Mouse (Mus musculus): ENCODE measurements around the gene Slco4a1.

Slco4a1 gene

DNA sequence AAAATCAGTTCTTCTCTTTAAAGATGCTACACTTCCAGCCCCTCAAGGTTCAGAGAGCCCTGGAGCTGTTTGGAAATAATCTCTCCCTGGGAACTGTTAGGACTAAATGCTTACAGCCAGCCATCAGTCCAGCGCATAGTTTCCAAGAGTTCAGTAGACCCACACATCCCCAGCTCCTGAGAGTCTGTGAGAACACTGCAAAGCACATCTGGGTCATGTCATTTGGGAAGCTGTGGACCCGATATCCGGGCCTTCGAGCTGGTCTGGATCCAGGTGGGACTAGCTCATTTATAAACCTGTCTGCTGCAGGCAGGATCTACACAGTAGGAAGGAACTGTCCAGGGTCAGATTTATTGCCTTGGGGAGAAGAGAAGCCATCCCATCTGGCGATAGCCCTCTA is 54.8 kb downstream of the Slco4a1 start:
- no peak for DNase-seq

DNA sequence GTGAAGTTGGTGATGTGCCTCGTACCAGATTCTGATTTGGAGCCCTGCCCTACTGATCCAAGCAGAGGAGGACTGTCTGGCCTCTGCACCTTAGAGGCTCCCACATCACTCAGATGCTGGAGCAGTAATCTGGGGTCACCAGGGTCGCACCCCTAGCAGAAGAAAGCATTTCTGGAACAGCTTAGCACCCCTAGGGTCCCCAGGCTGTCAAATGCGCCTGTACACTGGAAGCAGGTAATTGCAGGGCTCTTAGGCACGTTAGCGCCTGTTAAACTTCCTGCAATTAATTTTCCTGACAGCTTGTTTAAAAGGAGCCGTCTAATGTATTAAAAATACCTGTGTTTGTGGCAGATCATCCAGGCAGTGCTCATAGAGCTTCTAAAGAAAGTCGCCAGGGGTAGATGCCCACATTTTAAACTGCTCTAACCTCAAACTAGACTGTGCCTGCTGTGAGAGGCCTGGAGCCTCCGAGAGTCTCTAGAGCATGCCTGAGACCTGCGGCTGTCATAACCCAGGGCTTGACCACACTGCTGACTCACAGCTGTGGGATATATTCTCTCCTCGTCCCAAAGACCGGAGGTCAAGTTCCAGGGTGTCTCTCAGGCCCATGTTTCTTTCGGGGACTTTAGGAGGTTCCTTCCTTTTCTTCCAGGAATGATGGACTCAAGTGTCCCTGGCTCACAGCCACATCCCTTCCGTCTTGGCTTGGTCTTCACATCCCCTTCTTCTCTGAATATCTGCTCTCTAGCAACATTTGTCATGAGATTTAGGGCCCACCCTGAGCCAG is 56.0 kb downstream of the Slco4a1 start:
- DNase-seq = no peak

DNA sequence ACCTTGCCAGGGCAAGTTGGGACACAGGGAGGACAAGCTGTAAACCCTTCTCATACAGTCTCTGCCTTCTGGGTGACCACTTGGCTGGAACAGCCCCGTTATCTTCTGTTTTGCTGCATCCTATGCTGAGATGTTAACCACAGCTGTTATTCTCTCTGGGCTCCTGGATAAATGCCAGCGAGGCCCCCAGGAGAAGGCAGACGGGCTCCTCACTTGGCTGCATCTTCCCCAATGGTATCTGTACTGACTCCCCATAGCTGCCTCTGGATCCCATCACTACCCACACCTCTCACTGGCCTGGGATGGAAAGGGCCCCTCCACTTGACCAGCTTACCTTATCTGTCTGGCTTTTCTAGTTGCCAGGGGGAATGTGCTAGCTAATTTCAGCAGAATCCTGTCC is 57.0 kb downstream of the Slco4a1 start:
- peak in 1 of 2 experiments; percentile 46 for DNase-seq

DNA sequence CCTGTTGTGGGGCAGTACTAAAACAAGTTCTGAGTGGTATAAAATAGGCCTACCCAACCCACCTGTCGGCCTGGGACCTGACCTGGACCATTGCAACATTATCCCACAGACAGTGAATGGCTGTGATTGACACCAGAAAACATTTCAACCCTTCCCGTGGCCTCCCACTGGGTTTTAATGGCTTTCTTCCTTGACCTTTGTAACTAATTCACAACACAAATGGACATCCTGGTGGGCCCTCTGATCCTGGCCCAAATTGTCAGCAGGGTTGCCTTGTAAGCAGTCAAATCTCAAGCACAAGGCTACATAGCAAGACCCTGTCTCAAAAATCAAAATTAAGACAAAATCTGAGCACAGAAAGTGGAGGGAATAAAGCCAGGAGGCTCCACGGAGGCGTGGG is 57.8 kb downstream of the Slco4a1 start:
- no peak for DNase-seq

DNA sequence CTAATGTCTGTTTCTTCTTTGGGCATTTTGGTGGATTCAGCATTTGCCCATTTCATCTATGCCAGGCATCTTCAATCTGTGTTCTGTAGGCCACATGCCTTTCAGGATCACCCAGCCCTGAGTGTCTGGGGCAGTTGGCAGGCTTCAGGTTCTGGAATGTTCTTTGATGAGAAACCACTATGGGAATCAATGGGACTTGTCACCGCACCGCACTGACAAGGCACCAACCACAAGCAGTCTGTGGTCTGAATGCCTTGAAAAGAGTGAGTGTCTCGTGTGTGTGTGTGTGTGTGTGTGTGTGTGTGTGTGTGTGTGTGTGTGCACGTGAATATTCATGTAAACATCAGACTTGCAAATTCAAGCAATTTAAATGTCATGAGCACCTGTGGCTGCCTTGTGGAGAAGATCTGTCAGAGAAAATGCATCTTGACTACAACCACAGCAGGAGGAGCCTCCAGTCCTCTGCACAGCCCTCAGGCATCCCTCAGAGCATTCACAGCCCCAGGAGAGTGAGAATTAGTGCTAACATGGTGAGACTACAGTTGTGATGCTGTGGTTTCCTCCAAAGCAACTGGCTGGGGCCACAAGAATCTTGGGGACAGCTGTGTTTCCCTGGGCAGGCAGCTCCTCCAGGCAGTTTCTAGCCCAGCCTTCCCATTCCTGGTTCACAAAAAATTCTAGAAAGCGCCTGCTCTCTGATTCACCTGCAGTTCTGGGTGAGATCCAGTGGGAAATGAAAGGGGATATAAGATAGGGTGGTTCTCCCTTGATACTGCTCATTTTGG is 65.6 kb downstream of the Slco4a1 start:
- DNase-seq = no peak

DNA sequence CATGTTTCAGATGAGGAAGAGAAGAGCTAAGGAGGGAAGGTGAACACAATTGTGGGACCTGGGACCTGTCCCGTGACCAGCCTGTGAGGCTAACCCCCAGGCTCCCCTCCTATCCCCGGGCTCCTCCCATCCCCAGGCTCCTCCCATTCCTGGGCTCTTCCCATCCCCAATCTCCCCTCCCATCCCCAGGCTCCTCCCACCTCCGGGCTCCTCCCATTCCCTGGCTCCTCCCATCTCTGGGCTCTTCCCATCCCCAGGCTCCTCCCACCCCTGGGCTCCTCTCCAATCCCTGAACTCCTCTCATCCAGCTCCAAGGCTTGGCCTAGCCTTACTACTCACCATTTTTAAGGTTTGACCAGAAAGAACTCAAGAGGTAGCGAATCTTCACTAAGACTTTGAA is 66.8 kb downstream of the Slco4a1 start:
- DNase-seq = no peak
